Mouse (Mus musculus): Measurements from ENCODE around the gene Tex19.1. TPM values are rescaled to one million over a fixed set of nuclear protein-coding genes. Genes with fewer than 3 reads are reported as not detected.
A peak's percentile ranks its signal among the peaks of the same experiment; 100 is the strongest.
"Not testable (repeated sequence)": the region's sequence is repeated elsewhere in the genome, so short reads cannot be mapped to it uniquely, and the experiment has no call there.

Gene Tex19.1
- polyA plus RNA-seq (2015; fragmentation: Nextera tagmentation; extraction: Ambion mirVana) = 0.08 TPM in 1 of 2 replicates, not detected in the other

GRCm38 (mm10) chr11:121145865-121146264, at the start of gene Tex19.1:
TSS of gene Tex19.1 (plus strand) at chr11:121146143.
- peak; percentile 32; the same call in 1 of the 2 replicates for ATAC-seq (ENCODE audit: insufficient read depth, low FRiP score, low read depth)
- Histone ChIP-seq H3K4me1 (no peaks in the 10 kb centered on the region), H3K9ac (no peak within 1 kb of the TSS), H3K27ac (no peak within 1 kb of the TSS), H3K4me2 (no peak within 1 kb of the TSS), H3K36me3 (no peaks in the 10 kb centered on the region), H3K4me3 (replicated peaks) (no peak within 1 kb of the TSS), H3K9me3 (no peaks in the 10 kb centered on the region), H3K27me3 (replicated peaks) (no peaks in the 10 kb centered on the region)
- 89% methylated on average over 22 of the region's 22 CpGs for WGBS

DNA sequence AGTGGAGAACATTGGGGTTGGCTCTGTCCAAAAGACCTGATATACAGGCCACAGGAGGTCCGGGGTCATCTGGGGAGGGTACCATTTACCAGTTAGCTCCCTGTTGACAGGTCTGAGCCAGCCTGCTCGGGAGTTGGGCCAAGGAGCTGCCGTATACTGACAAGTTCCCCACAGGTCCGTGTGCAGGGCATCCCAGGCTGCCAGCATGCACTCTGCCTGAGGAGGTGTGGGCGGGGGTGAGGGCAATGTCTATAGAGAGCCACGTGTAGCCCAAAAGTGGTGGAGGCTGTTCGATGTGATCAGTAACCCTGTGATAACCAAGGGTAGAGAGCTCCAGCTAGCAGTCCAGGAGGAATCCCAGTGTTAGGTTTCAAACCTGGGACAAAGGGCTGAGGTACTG, 46.2 kb upstream of the Tex19.1 start:
- ATAC-seq (ENCODE audit: insufficient read depth, low FRiP score, low read depth) = no peak
- H3K4me3 ChIP-seq (replicated peaks) = no peak overlapping the region

GRCm38 (mm10) chr11:121100692-121101091, 45.3 kb upstream of the Tex19.1 start:
- ATAC-seq (ENCODE audit: insufficient read depth, low FRiP score, low read depth) = no peak

More for the DNA sequence above, 46.2 kb upstream of the Tex19.1 start:
- Histone ChIP-seq H3K4me1 (no peaks in the 10 kb centered on the region), H3K9me3 (no peaks in the 10 kb centered on the region), H3K9ac (no peak overlapping the region), H3K4me2 (no peak overlapping the region), H3K27ac (no peak overlapping the region), H3K27me3 (replicated peaks) (no peaks in the 10 kb centered on the region), H3K36me3 (no peaks in the 10 kb centered on the region)
- WGBS = 69% methylated on average over 7 of the region's 7 CpGs

GRCm38 (mm10) chr11:121101124-121101805, 44.7 kb upstream of the Tex19.1 start:
- H3K27ac ChIP-seq = no peak overlapping the region
- WGBS = 78% methylated on average over 4 of the region's 4 CpGs
- H3K9ac ChIP-seq = no peak overlapping the region
- ATAC-seq (ENCODE audit: insufficient read depth, low FRiP score, low read depth) = no peak
- H3K4me1 ChIP-seq = no peaks in the 10 kb centered on the region
- H3K36me3 ChIP-seq = no peaks in the 10 kb centered on the region
- H3K4me3 ChIP-seq (replicated peaks) = no peak overlapping the region
- no peaks in the 10 kb centered on the region for H3K27me3 ChIP-seq (replicated peaks)
- H3K9me3 ChIP-seq = no peaks in the 10 kb centered on the region
- no peak overlapping the region for H3K4me2 ChIP-seq

More at GRCm38 (mm10) chr11:121100692-121101091, 45.3 kb upstream of the Tex19.1 start:
- Histone ChIP-seq H3K4me3 (replicated peaks) (no peak overlapping the region), H3K9me3 (no peaks in the 10 kb centered on the region), H3K27ac (no peak overlapping the region), H3K27me3 (replicated peaks) (no peaks in the 10 kb centered on the region), H3K36me3 (no peaks in the 10 kb centered on the region), H3K4me1 (no peaks in the 10 kb centered on the region), H3K4me2 (no peak overlapping the region), H3K9ac (no peak overlapping the region)
- 50% methylated on average over 7 of the region's 7 CpGs for WGBS

GRCm38 (mm10) chr11:121107242-121107641, 38.7 kb upstream of the Tex19.1 start:
- not testable (repeated sequence) for H3K9me3 ChIP-seq; H3K27me3 ChIP-seq (replicated peaks); ATAC-seq (ENCODE audit: insufficient read depth, low FRiP score, low read depth); H3K4me1 ChIP-seq; H3K4me2 ChIP-seq; H3K4me3 ChIP-seq (replicated peaks); H3K9ac ChIP-seq; H3K27ac ChIP-seq; H3K36me3 ChIP-seq
- 84% methylated on average over 1 of the region's 1 CpGs for whole genome bisulfite sequencing

DNA sequence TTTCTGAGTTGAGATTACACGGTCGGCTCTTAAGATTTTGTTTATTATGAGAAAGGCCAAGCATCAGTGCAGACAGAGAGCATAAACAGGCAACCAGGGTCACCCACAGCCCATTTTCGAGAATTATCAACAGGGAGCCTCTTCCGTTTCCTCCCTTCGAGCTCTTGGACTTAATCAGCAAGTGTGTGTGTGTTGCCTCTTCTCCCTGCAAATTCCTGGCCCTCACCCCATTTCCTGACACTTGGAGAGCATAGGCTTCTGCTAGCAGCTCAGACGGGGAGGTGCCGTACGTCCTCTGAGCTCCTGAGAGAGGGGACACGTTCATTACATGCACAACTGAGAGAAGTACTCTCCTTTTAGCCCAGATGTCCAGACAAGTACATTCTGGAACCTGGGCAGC, 37.9 kb upstream of the Tex19.1 start:
- H3K27ac ChIP-seq = no peak overlapping the region
- 40% methylated on average over 9 of the region's 9 CpGs for WGBS
- H3K4me1 ChIP-seq = 0 out of 2 replicates have a peak, but pooled peaks cover 6% of the 10 kb centered on the region
- no peaks in the 10 kb centered on the region for H3K27me3 ChIP-seq (replicated peaks)
- no peak overlapping the region for H3K4me3 ChIP-seq (replicated peaks)
- no peak overlapping the region for H3K9ac ChIP-seq
- H3K9me3 ChIP-seq = no peaks in the 10 kb centered on the region
- no peak for ATAC-seq (ENCODE audit: insufficient read depth, low FRiP score, low read depth)
- no peaks in the 10 kb centered on the region for H3K36me3 ChIP-seq
- H3K4me2 ChIP-seq = no peak overlapping the region

DNA sequence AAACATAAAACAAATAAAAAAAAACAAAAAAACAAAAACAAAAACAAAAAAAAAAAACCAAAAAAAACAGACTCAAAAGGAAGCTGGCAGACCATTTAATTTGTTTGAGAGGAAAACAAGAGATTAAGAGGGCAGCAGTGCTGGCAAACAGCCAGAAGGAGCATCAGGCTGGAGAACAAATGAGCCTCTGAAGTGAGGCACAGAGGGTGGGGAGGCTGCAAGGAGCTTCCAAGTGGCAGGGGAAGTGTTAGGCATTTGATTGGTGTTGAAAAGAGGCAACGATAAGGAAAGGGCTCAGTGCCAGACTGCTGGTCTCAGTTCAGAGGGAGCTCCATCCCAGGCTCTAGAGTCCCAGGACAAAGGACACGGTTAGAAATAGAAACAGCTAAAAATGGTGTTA, 36.0 kb upstream of the Tex19.1 start:
- no peak overlapping the region for H3K27ac ChIP-seq
- H3K36me3 ChIP-seq = no peaks in the 10 kb centered on the region
- 11% methylated on average over 2 of the region's 2 CpGs for WGBS
- H3K4me3 ChIP-seq (replicated peaks) = no peak overlapping the region
- H3K9me3 ChIP-seq = no peaks in the 10 kb centered on the region
- no peak overlapping the region for H3K4me2 ChIP-seq
- H3K4me1 ChIP-seq = 0 out of 2 replicates have a peak, but pooled peaks cover 6% of the 10 kb centered on the region
- 0 out of 2 replicates have a peak, but pooled peaks have one; percentile 63 for ATAC-seq (ENCODE audit: insufficient read depth, low FRiP score, low read depth)
- H3K27me3 ChIP-seq (replicated peaks) = no peaks in the 10 kb centered on the region
- H3K9ac ChIP-seq = no peak overlapping the region

DNA sequence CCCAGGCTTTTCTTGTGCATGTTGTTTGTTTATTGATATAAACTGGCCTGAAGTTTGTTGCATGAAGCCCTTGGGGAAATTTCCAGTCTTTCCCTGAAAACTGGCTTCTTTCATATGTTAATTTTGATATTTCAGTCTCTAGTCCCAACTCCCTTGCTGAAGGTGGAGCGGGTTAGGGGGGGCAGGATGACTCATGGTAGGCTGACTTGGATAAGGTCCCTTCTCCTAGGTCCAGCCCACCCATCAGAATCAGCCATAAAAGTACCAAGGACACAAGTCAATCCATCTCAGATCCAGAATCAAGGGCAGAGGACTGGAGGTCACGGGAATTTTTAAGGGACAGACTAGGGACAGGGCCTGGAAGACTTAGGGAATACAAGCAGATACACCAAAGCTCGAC, 34.9 kb upstream of the Tex19.1 start:
- no peaks in the 10 kb centered on the region for H3K9me3 ChIP-seq
- H3K4me3 ChIP-seq (replicated peaks) = no peak overlapping the region
- no peak overlapping the region for H3K4me2 ChIP-seq
- H3K27ac ChIP-seq = no peak overlapping the region
- H3K4me1 ChIP-seq = 0 out of 2 replicates have a peak, but pooled peaks cover 6% of the 10 kb centered on the region
- H3K36me3 ChIP-seq = no peaks in the 10 kb centered on the region
- WGBS = 87% methylated on average over 3 of the region's 3 CpGs
- H3K27me3 ChIP-seq (replicated peaks) = no peaks in the 10 kb centered on the region
- H3K9ac ChIP-seq = no peak overlapping the region
- ATAC-seq (ENCODE audit: insufficient read depth, low FRiP score, low read depth) = no peak

- Histone ChIP-seq H3K36me3 (no peaks in the 10 kb centered on the region), H3K9ac (no peak overlapping the region), H3K27me3 (replicated peaks) (no peaks in the 10 kb centered on the region), H3K4me1 (0 out of 2 replicates have a peak, but pooled peaks cover 6% of the 10 kb centered on the region), H3K4me3 (replicated peaks) (no peak overlapping the region), H3K4me2 (no peak overlapping the region), H3K27ac (no peak overlapping the region), H3K9me3 (no peaks in the 10 kb centered on the region)
- ATAC-seq (ENCODE audit: insufficient read depth, low FRiP score, low read depth) = no peak
- 67% methylated on average over 1 of the region's 1 CpGs for WGBS
Measured at GRCm38 (mm10) chr11:121111601-121112000, 34.3 kb upstream of the Tex19.1 start.

- no peaks in the 10 kb centered on the region for H3K9me3 ChIP-seq
- no peak overlapping the region for H3K4me3 ChIP-seq (replicated peaks)
- H3K27me3 ChIP-seq (replicated peaks) = no peaks in the 10 kb centered on the region
- ATAC-seq (ENCODE audit: insufficient read depth, low FRiP score, low read depth) = no peak
- no peak overlapping the region for H3K27ac ChIP-seq
- H3K36me3 ChIP-seq = no peaks in the 10 kb centered on the region
- no peak overlapping the region for H3K4me2 ChIP-seq
- H3K4me1 ChIP-seq = 0 out of 2 replicates have a peak, but pooled peaks cover 6% of the 10 kb centered on the region
- 65% methylated on average over 5 of the region's 5 CpGs for WGBS
- H3K9ac ChIP-seq = no peak overlapping the region
Measured at GRCm38 (mm10) chr11:121112091-121112775, 33.7 kb upstream of the Tex19.1 start.

GRCm38 (mm10) chr11:121118106-121118505, 27.8 kb upstream of the Tex19.1 start:
- ATAC-seq (ENCODE audit: insufficient read depth, low FRiP score, low read depth) = no peak
- Histone ChIP-seq H3K4me3 (replicated peaks) (no peak overlapping the region), H3K9ac (no peak overlapping the region), H3K4me2 (no peak overlapping the region), H3K4me1 (no peaks in the 10 kb centered on the region; the same call in 1 of the 2 replicates), H3K27ac (no peak overlapping the region), H3K36me3 (no peaks in the 10 kb centered on the region), H3K9me3 (no peaks in the 10 kb centered on the region), H3K27me3 (replicated peaks) (no peaks in the 10 kb centered on the region)
- WGBS = 92% methylated on average over 18 of the region's 18 CpGs

DNA sequence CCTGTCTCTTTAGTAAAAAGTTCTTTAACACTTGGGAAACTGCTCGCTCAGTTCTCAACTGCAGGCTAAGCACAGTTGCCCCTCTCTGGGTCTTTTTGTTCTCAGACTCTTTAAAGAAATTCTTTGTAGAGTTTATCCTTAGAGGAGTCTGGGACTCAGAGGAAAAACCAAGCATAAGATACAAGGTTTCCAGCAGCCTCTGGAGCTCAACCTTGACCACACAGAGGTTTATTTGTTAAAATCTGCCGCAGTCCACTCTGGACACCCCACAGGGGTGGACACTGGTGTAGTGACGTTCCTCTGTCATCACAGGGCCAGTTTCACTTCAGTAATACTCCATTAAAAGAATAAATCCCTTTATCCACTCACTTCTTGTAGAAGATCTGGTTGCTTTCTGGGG, 27.4 kb upstream of the Tex19.1 start, which contains the start of gene Tex19.2:
TSS of gene Tex19.2 (minus strand) at position 101 of the 400 bp plus-strand sequence.
- H3K36me3 ChIP-seq = no peaks in the 10 kb centered on the region
- H3K9me3 ChIP-seq = no peaks in the 10 kb centered on the region
- H3K27ac ChIP-seq = no peak within 1 kb of the TSS
- no peak within 1 kb of the TSS for H3K4me2 ChIP-seq
- H3K9ac ChIP-seq = no peak within 1 kb of the TSS
- H3K4me3 ChIP-seq (replicated peaks) = no peak within 1 kb of the TSS
- H3K27me3 ChIP-seq (replicated peaks) = no peaks in the 10 kb centered on the region
- 82% methylated on average over 3 of the region's 3 CpGs for WGBS
- ATAC-seq (ENCODE audit: insufficient read depth, low FRiP score, low read depth) = no peak
- no peaks in the 10 kb centered on the region; the same call in 1 of the 2 replicates for H3K4me1 ChIP-seq
